Mouse (Mus musculus) stomach, embryonic 14.5 days (tissue): ENCODE measurements around the gene Tedc1. TPM values are rescaled to one million over a fixed set of nuclear protein-coding genes. Genes with fewer than 3 reads are reported as not detected.
A peak's percentile ranks its signal among the peaks of the same experiment; 100 is the strongest.

Source experiments
- ATAC-seq: fragments of 200-750 bp; cut with Nextera tagmentation; 2 replicates; pipeline ENCODE4 v1.8.0; 2017; ENCODE audit warnings: low read depth, moderate TSS enrichment; ENCODE audit not compliant: insufficient number of reproducible peaks, insufficient read depth, low FRiP score
- H3K27ac ChIP-seq: fragments of 300-500 bp; sonication (generic); 2 replicates; pipeline ENCODE4 v1.5.1; 2014; ENCODE audit warnings: mild to moderate bottlenecking, low read length, moderate library complexity, mixed read lengths
- H3K27me3 ChIP-seq: fragments of 300-500 bp; sonication (generic); 2 replicates; pipeline ENCODE4 v1.6.1; 2014; ENCODE audit warnings: low read length, control low read depth, mixed read lengths; ENCODE audit not compliant: control insufficient read depth, insufficient read depth
- H3K36me3 ChIP-seq: fragments of 300-500 bp; sonication (generic); 2 replicates; pipeline ENCODE4 v1.6.1; 2014; ENCODE audit warnings: mild to moderate bottlenecking, control low read depth, low read length, moderate library complexity, mixed read lengths; ENCODE audit not compliant: control insufficient read depth, insufficient read depth
- H3K4me1 ChIP-seq: fragments of 300-500 bp; sonication (generic); 2 replicates; pipeline ENCODE4 v1.6.1; 2014; ENCODE audit warnings: low read length, control low read depth, mixed read lengths; ENCODE audit not compliant: control insufficient read depth, insufficient read depth
- H3K4me2 ChIP-seq: fragments of 300-500 bp; sonication (generic); replicated peaks from 2 replicates; pipeline ENCODE4 v1.6.1; 2014; ENCODE audit warnings: low read depth, low read length, control low read depth
- H3K4me3 ChIP-seq: fragments of 300-500 bp; sonication (generic); 2 replicates; pipeline ENCODE4 v1.5.1; 2014; ENCODE audit warnings: low read depth, low read length, control low read depth
- H3K9ac ChIP-seq: fragments of 300-500 bp; sonication (generic); replicated peaks from 2 replicates; pipeline ENCODE4 v1.6.1; 2014; ENCODE audit warnings: low read depth, mild to moderate bottlenecking, control low read depth, low read length, moderate library complexity, mixed read lengths
- H3K9me3 ChIP-seq: fragments of 300-500 bp; sonication (generic); 2 replicates; pipeline ENCODE4 v1.6.1; 2016; ENCODE audit warnings: low read depth, low read length, control low read depth; ENCODE audit not compliant: control insufficient read depth
- WGBS: fragments of 180-500 bp; shearing (Covaris S2); extraction: QIAGEN DNeasy Blood & Tissue Kit; methylation state at CpG from one replicate; pipeline ENCODE4 v1.1.7; 2014; 5-methylcytosine and 5-hydroxymethylcytosine counted together
- polyA plus RNA-seq: library from polyadenylated mRNA; unstranded; fragments of >200 nt; fragmentation: Nextera tagmentation; extraction: Ambion mirVana; gene quantifications from 2 replicates; pipeline ENCODE4 v1.2.1, GENCODE M21; 2014

The Tedc1 gene
- polyA plus RNA-seq, 1 experiment from 2014 or later: 34.7 TPM

- H3K9me3 ChIP-seq: no peaks in the 10 kb centered on the region
- H3K27ac ChIP-seq: no peak overlapping the region
- H3K36me3 ChIP-seq: no peaks in the 10 kb centered on the region
- ATAC-seq: no peak
- H3K4me3 ChIP-seq: no peak overlapping the region
- WGBS: 40% methylated on average over 16 of the region's 16 CpGs
- peaks cover 20% of the 10 kb centered on the region for H3K4me1 ChIP-seq
- no peak overlapping the region for H3K4me2 ChIP-seq
- H3K9ac ChIP-seq: no peak overlapping the region
- H3K27me3 ChIP-seq: 0 out of 2 replicates have a peak, but pooled peaks cover 3% of the 10 kb centered on the region
Measured at GRCm38 (mm10) chr12:113148381-113149035, 7.7 kb upstream of the Tedc1 start.

DNA sequence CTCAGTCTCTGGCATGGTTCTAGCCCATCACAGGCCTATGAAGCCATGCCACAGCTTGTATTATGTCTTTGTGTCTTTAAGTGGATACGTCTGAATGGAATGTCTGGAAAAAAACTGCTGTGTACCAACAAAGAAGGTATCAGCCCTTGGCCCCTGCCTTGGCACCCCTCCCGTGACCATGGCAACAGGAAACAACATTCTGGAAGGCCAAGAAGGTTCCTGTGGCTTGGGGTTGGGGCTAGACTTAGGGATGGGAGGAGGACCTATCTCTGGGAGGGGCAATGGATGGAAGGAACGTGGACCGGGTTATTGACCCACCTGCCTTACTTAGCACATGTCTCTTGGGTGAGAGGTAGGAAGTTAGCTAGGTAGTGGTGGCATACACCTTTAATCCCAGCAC lies 6.9 kb upstream of the Tedc1 start:
- Histone ChIP-seq H3K4me2 (no peak overlapping the region), H3K9me3 (no peaks in the 10 kb centered on the region), H3K27me3 (0 out of 2 replicates have a peak, but pooled peaks cover 3% of the 10 kb centered on the region), H3K4me3 (no peak overlapping the region), H3K36me3 (no peaks in the 10 kb centered on the region), H3K27ac (no peak overlapping the region), H3K4me1 (peaks cover 20% of the 10 kb centered on the region), H3K9ac (no peak overlapping the region)
- WGBS: 69% methylated on average over 4 of the region's 4 CpGs
- ATAC-seq: no peak

DNA sequence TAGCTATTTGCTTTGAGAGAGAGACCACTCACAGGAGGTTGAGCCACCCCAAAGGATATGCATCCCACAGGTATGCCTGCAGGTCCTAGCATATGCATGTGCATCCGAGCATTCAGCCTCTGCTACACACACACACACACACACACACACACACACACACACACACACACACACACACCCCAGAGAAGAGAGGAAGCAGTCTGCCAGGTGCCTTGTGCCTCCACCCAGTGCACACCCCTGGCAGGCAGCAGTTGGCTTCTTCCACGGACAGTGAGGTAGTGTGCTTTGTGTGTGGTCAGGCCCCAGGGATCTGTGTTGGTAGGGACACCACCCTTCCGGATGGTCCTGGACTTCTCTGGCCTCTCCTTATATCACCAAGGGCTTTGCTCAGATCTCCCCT lies 6.3 kb upstream of the Tedc1 start:
- H3K27me3 ChIP-seq: 0 out of 2 replicates have a peak, but pooled peaks cover 3% of the 10 kb centered on the region
- H3K36me3 ChIP-seq: no peaks in the 10 kb centered on the region
- H3K9me3 ChIP-seq: no peaks in the 10 kb centered on the region
- WGBS: 77% methylated on average over 3 of the region's 3 CpGs
- H3K4me2 ChIP-seq: no peak overlapping the region
- no peak overlapping the region for H3K27ac ChIP-seq
- no peak overlapping the region for H3K4me3 ChIP-seq
- H3K4me1 ChIP-seq: peaks cover 20% of the 10 kb centered on the region
- no peak overlapping the region for H3K9ac ChIP-seq
- ATAC-seq: no peak

DNA sequence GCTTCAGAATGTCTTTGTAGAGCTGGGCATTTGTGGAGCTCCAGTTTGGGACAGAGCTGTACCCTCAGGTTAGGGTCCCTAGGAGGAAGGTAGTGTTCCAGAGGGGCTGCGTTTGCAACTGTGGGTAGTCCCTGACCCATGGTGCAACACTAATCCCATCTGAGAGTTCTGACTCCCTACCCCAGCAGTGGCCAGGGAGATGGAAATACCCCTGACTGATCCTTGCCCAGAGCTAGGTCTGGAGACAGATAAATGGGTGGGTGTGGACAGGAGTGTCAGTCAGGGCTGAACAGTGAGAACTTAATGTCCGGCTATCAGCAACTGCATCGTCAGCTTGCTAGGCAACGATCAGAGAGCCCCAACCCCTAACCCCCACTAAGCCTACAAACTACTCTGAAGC lies 5.6 kb upstream of the Tedc1 start:
- H3K9ac ChIP-seq: no peak overlapping the region
- WGBS: 75% methylated on average over 4 of the region's 4 CpGs
- H3K4me1 ChIP-seq: peaks cover 20% of the 10 kb centered on the region
- H3K4me3 ChIP-seq: no peak overlapping the region
- ATAC-seq: no peak
- no peak overlapping the region for H3K4me2 ChIP-seq
- no peaks in the 10 kb centered on the region for H3K9me3 ChIP-seq
- no peak overlapping the region for H3K27ac ChIP-seq
- H3K27me3 ChIP-seq: 0 out of 2 replicates have a peak, but pooled peaks cover 3% of the 10 kb centered on the region
- no peaks in the 10 kb centered on the region for H3K36me3 ChIP-seq

DNA sequence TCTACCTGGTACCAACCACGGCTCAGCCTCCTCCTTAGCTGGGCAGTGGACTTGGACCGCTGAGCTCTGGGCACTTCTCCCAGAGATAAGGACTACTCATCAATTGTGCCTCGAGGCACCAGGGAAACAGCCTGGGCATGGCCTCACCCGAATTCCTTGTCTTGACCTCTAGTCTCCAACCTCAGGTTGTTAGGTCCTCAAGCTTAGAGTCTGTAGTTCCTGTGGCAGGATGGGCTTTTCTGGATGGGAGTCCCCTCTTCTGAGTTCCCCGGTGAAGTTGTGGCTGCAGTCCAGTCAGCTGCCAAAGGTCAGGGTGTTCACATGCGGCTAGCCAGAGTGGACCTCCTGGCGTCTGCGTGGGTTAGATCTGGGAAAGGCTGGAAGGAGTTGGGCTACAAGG lies 5.2 kb upstream of the Tedc1 start:
- no peak overlapping the region for H3K4me3 ChIP-seq
- no peak for ATAC-seq
- no peak overlapping the region for H3K9ac ChIP-seq
- 0 out of 2 replicates have a peak overlapping the region, but pooled peaks have one; percentile 79 for H3K4me2 ChIP-seq
- H3K27me3 ChIP-seq: 0 out of 2 replicates have a peak, but pooled peaks cover 3% of the 10 kb centered on the region
- no peaks in the 10 kb centered on the region for H3K36me3 ChIP-seq
- no peaks in the 10 kb centered on the region for H3K9me3 ChIP-seq
- H3K27ac ChIP-seq: no peak overlapping the region
- WGBS: 65% methylated on average over 8 of the region's 8 CpGs
- H3K4me1 ChIP-seq: peaks cover 20% of the 10 kb centered on the region

DNA sequence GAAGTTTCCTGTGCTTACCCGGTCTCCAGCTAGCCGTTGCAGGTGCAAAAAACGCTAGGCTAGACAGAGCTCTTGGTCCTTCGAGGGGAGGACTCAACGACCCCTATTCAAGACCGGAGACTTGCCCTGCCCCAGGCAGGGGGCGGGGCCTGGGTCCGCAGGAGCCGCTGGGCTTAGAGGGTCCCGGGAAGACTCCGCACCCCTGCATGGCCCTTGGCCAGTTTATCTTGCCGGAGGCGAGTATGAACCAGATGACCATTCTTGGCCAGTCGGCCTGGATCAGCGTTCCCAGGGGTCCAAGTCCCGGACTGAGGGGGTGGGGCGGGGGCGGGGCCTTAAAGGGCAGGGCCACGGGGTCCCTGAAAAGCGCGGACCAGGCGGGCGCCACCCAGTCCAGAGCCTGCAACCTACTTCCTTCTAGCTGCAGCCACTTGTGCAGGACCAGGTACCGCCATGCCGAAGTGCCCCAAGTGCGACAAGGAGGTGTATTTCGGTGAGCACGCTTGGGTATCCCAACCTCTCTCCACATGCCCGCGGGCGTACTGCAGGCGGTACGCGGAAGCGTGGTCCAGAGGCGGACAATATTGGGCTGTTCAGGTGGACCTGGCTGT lies 4.5 kb upstream of the Tedc1 start:
- Histone ChIP-seq H3K27me3 (0 out of 2 replicates have a peak, but pooled peaks cover 3% of the 10 kb centered on the region), H3K4me3 (peak overlapping the region; percentile 40), H3K9me3 (no peaks in the 10 kb centered on the region), H3K9ac (peak overlapping the region; percentile 25; the same call in 1 of the 2 replicates), H3K4me2 (peak overlapping the region; percentile 79), H3K27ac (no peak overlapping the region), H3K36me3 (no peaks in the 10 kb centered on the region), H3K4me1 (peaks cover 17% of the 10 kb centered on the region)
- ATAC-seq: no peak
- WGBS: 2% methylated on average over 36 of the region's 36 CpGs

GRCm38 (mm10) chr12:113152272-113152661 lies 4.0 kb upstream of the Tedc1 start:
- WGBS: 18% methylated on average over 19 of the region's 19 CpGs
- no peak overlapping the region for H3K27ac ChIP-seq

GRCm38 (mm10) chr12:113152991-113153525 lies 3.2 kb upstream of the Tedc1 start:
- no peak overlapping the region for H3K4me3 ChIP-seq
- 82% methylated on average over 6 of the region's 6 CpGs for WGBS
- no peaks in the 10 kb centered on the region for H3K36me3 ChIP-seq
- peaks cover 17% of the 10 kb centered on the region for H3K4me1 ChIP-seq
- H3K4me2 ChIP-seq: 0 out of 2 replicates have a peak overlapping the region, but pooled peaks have one; percentile 79
- no peak overlapping the region for H3K9ac ChIP-seq
- no peak overlapping the region for H3K27ac ChIP-seq
- no peak for ATAC-seq
- no peaks in the 10 kb centered on the region for H3K9me3 ChIP-seq
- 0 out of 2 replicates have a peak, but pooled peaks cover 3% of the 10 kb centered on the region for H3K27me3 ChIP-seq

More at GRCm38 (mm10) chr12:113152272-113152661, 4.0 kb upstream of the Tedc1 start:
- H3K4me1 ChIP-seq: peaks cover 17% of the 10 kb centered on the region
- no peaks in the 10 kb centered on the region for H3K9me3 ChIP-seq
- no peaks in the 10 kb centered on the region for H3K36me3 ChIP-seq
- ATAC-seq: no peak
- peak overlapping the region; percentile 79 for H3K4me2 ChIP-seq
- peak overlapping the region; percentile 40 for H3K4me3 ChIP-seq
- H3K27me3 ChIP-seq: 0 out of 2 replicates have a peak, but pooled peaks cover 3% of the 10 kb centered on the region
- H3K9ac ChIP-seq: 0 out of 2 replicates have a peak overlapping the region, but pooled peaks have one; percentile 25
